Mouse (Mus musculus): ENCODE data around the gene 2610507B11Rik. TPM values are rescaled to one million over a fixed set of nuclear protein-coding genes. Genes with fewer than 3 reads are reported as not detected.

Gene 2610507B11Rik
- polyA plus RNA-seq, 1 experiment from 2014 or later = 68.8 TPM

GRCm38 (mm10) chr11:78327215-78327614 is 65.7 kb downstream of the 2610507B11Rik start:
- H3K9me3 ChIP-seq = no peaks in the 10 kb centered on the region
- H3K4me2 ChIP-seq = no peak overlapping the region
- peaks cover 21% of the 10 kb centered on the region for H3K4me1 ChIP-seq
- no peaks in the 10 kb centered on the region for H3K27me3 ChIP-seq
- no peak overlapping the region for H3K4me3 ChIP-seq
- H3K27ac ChIP-seq = no peak overlapping the region
- H3K9ac ChIP-seq = no peak overlapping the region
- 90% methylated on average over 4 of the region's 4 CpGs for WGBS
- no peaks in the 10 kb centered on the region for H3K36me3 ChIP-seq
- ATAC-seq (ENCODE audit: insufficient number of reproducible peaks, low FRiP score, low TSS enrichment, low read depth) = no peak

DNA sequence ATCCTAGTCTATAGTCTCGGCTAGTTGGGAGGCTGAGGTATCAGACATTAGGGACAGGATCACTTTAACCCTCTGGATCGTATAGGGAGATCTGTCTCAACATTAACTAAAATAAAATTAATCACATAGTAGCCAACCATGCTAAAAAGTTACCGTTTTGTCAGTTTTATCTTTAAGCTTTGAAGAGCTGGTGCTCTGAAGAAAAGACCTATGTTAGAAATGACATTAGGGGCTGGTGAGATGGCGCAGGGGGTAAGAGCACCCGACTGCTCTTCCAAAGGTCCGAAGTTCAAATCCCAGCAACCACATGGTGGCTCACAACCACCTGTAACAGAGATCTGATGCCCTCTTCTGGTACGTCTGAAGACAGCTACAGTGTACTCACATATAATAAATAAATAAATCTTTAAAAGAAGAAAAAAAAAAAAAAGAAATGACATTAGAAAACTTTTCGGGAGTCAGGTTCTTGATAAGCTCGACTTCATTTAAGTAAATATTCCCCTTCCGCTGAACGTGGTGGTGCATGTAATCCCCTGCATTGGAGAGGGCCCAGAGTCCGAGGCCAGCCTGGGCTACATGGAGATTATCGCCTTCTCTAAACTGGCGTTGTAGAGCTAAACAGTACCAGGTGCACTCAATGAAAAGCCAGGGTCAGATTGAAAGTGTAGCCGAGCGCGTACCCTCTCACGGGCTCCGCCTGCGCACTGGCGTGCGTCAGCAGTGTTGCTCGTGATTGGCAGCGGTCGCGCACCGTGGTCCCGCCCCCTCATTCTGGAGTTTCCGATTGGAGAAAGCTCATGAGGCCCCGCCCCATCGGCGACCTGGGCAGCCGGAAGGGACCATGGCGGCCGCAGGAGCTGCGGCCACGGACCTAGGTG is 66.3 kb downstream of the 2610507B11Rik start, which contains the start of gene Pigs:
Gene Pigs (plus strand): TSS at position 782 of the 878 bp plus-strand sequence.
- Histone ChIP-seq H3K9me3 (no peaks in the 10 kb centered on the region), H3K9ac (peak within 1 kb of the TSS; percentile 77), H3K27ac (peak within 1 kb of the TSS; percentile 75), H3K4me1 (peaks cover 15% of the 10 kb centered on the region), H3K27me3 (no peaks in the 10 kb centered on the region), H3K4me2 (peak within 1 kb of the TSS; percentile 78), H3K4me3 (peak within 1 kb of the TSS; percentile 89), H3K36me3 (peaks cover 5% of the 10 kb centered on the region)
- peak; percentile 94 for ATAC-seq (ENCODE audit: insufficient number of reproducible peaks, low FRiP score, low TSS enrichment, low read depth)
- 13% methylated on average over 37 of the region's 37 CpGs for WGBS

DNA sequence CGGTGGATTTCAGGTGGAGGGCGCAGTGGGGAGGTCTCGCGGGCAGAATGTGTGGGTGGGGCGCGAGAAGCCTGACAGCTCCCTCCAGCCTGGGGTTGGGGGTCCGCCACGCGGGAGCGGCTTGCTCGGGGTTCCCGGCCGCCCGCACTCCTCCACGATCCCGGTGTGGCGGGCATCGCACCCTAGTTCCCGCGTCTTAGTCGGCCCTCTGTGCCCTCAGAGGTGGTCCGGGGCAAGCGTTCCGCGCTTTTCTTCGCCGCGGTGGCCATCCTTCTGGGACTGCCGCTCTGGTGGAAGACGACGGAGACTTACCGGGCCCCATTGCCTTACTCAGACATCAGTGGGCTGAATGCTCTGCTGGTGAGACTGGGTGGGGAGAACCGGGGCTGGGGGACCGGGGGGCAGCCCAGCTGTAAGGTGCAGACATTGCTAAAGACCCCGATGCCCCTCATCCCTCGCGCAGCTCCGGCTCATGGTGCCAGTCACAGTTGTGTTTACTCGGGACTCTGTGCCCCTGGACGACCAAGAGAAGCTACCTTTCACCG is 67.0 kb downstream of the 2610507B11Rik start:
- under 1% methylated on average over 39 of the region's 41 CpGs for WGBS

DNA sequence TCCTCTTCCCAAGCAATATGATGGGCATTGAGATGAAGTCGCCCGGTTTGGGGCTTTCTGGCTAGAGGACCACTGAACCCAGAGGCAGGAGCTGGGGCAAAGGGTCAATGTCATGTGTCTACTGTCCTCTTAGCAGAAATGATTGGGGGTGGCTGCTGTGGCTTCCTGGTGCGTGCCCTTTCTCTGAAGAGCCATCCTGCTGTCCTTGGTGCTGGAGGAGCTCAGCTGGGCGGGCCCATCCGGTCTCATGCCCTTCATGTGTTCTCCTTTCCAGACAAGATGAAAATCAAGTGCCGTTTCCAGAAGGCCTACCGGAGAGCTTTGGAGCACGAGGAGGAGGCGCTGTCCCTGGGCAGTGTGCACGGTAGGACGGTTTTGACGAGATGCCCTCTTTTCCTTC is 71.1 kb downstream of the 2610507B11Rik start:
- Histone ChIP-seq H3K4me2 (no peak overlapping the region), H3K4me3 (no peak overlapping the region), H3K36me3 (peaks cover 45% of the 10 kb centered on the region), H3K27ac (no peak overlapping the region), H3K9me3 (no peaks in the 10 kb centered on the region), H3K9ac (no peak overlapping the region), H3K4me1 (peaks cover 8% of the 10 kb centered on the region; the same call in 1 of the 2 replicates), H3K27me3 (no peaks in the 10 kb centered on the region)
- WGBS = 94% methylated on average over 12 of the region's 12 CpGs
- no peak for ATAC-seq (ENCODE audit: insufficient number of reproducible peaks, low FRiP score, low TSS enrichment, low read depth)

More for the DNA sequence above, 67.0 kb downstream of the 2610507B11Rik start:
- no peaks in the 10 kb centered on the region for H3K27me3 ChIP-seq
- H3K27ac ChIP-seq = 0 out of 2 replicates have a peak overlapping the region, but pooled peaks have one; percentile 33
- H3K9me3 ChIP-seq = no peaks in the 10 kb centered on the region
- H3K4me1 ChIP-seq = peaks cover 8% of the 10 kb centered on the region; the same call in 1 of the 2 replicates
- H3K9ac ChIP-seq = peak overlapping the region; percentile 77
- H3K4me2 ChIP-seq = peak overlapping the region; percentile 78
- peak overlapping the region; percentile 89 for H3K4me3 ChIP-seq
- H3K36me3 ChIP-seq = peaks cover 12% of the 10 kb centered on the region
- peak; percentile 41 for ATAC-seq (ENCODE audit: insufficient number of reproducible peaks, low FRiP score, low TSS enrichment, low read depth)

DNA sequence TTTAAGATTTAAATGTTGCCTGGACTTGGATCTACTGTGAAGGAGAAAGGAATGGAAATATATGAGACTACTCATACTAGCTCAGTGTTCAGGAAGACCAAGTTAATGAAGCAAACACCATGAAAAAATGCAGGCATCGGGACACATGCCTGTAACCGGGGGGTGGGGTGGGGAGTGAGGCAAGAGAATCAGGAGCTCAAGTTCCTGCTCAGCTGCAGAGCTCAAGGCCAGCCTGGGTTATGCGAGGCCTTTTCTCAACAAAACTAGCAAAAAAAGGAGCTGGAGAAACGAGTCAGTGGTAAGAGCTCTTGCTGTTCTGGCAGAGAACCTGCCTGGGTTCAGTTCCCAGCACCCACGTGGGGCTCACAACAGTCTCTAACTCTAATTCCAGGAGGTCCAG is 72.4 kb downstream of the 2610507B11Rik start:
- Histone ChIP-seq H3K27me3 (no peaks in the 10 kb centered on the region), H3K27ac (no peak overlapping the region), H3K4me3 (no peak overlapping the region), H3K9me3 (no peaks in the 10 kb centered on the region), H3K4me2 (no peak overlapping the region), H3K4me1 (peaks cover 4% of the 10 kb centered on the region; the same call in 1 of the 2 replicates), H3K36me3 (peaks cover 49% of the 10 kb centered on the region), H3K9ac (no peak overlapping the region)
- WGBS = 87% methylated on average over 5 of the region's 5 CpGs
- no peak for ATAC-seq (ENCODE audit: insufficient number of reproducible peaks, low FRiP score, low TSS enrichment, low read depth)

DNA sequence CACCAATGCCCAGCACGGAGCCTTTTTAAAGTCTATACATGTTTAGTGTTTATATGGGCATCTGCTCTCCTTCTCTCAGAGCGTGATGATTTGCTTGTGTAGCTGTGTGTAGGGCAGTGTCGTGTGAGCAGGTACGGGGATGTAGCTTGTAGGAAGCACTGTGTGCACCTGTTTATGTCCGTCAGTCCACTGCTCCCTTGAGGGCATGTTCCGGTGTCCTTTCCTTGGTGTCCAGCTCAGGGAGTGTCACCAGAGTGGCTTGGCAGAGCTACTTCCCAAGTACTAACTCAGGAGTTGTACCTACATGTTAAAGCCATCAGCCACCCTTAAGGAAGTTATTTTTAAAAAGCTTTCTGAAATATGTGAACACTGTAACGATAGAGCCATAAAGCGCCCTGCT is 75.5 kb downstream of the 2610507B11Rik start:
- no peaks in the 10 kb centered on the region for H3K4me1 ChIP-seq
- H3K4me3 ChIP-seq = no peak overlapping the region
- no peak overlapping the region for H3K9ac ChIP-seq
- no peak for ATAC-seq (ENCODE audit: insufficient number of reproducible peaks, low FRiP score, low TSS enrichment, low read depth)
- H3K27me3 ChIP-seq = no peaks in the 10 kb centered on the region
- H3K4me2 ChIP-seq = no peak overlapping the region
- H3K36me3 ChIP-seq = peaks cover 77% of the 10 kb centered on the region
- 94% methylated on average over 8 of the region's 8 CpGs for WGBS
- H3K27ac ChIP-seq = no peak overlapping the region
- no peaks in the 10 kb centered on the region for H3K9me3 ChIP-seq

Other genes with a start within 250 kb of the 2610507B11Rik start
- 16.8 and 17.8 TPM in 2 replicates for gene Dhrs13, start 229.5 kb upstream of the 2610507B11Rik start, polyA plus RNA-seq (2015; fragmentation: Nextera tagmentation; extraction: Ambion mirVana)
- 56.1 and 67.6 TPM in 2 replicates for gene Flot2, start 223.8 kb upstream of the 2610507B11Rik start, polyA plus RNA-seq (2015; fragmentation: Nextera tagmentation; extraction: Ambion mirVana)
- 30.6 and 33.7 TPM in 2 replicates for gene Eral1, start 181.4 kb upstream of the 2610507B11Rik start, polyA plus RNA-seq (2015; fragmentation: Nextera tagmentation; extraction: Ambion mirVana)
- gene Fam222b, start 167.1 kb upstream of the 2610507B11Rik start, polyA plus RNA-seq (2015; fragmentation: Nextera tagmentation; extraction: Ambion mirVana) = 10.5 and 13.2 TPM in 2 replicates
- gene Traf4, start 96.2 kb upstream of the 2610507B11Rik start, polyA plus RNA-seq (2015; fragmentation: Nextera tagmentation; extraction: Ambion mirVana) = 65.6 and 67.0 TPM in 2 replicates
- gene Nek8, start 85.1 kb upstream of the 2610507B11Rik start, polyA plus RNA-seq (2015; fragmentation: Nextera tagmentation; extraction: Ambion mirVana) = 15.4 and 16.2 TPM in 2 replicates
- 31.3 and 32.0 TPM in 2 replicates for gene Tlcd1, start 85.0 kb upstream of the 2610507B11Rik start, polyA plus RNA-seq (2015; fragmentation: Nextera tagmentation; extraction: Ambion mirVana)
- gene Rpl23a, start 78.2 kb upstream of the 2610507B11Rik start, polyA plus RNA-seq (2015; fragmentation: Nextera tagmentation; extraction: Ambion mirVana) = 1,208 and 1,454 TPM in 2 replicates
- 153 and 164 TPM in 2 replicates for gene Rab34, start 73.3 kb upstream of the 2610507B11Rik start, polyA plus RNA-seq (2015; fragmentation: Nextera tagmentation; extraction: Ambion mirVana)
- gene Proca1, start 68.4 kb upstream of the 2610507B11Rik start, polyA plus RNA-seq (2015; fragmentation: Nextera tagmentation; extraction: Ambion mirVana) = 3.1 and 3.5 TPM in 2 replicates
- gene Sdf2, start 16.0 kb upstream of the 2610507B11Rik start, polyA plus RNA-seq (2015; fragmentation: Nextera tagmentation; extraction: Ambion mirVana) = 93.2 and 97.7 TPM in 2 replicates
- gene Supt6, start 15.8 kb upstream of the 2610507B11Rik start, polyA plus RNA-seq (2015; fragmentation: Nextera tagmentation; extraction: Ambion mirVana) = 27.4 and 28.2 TPM in 2 replicates
- 0.09 TPM in 1 of 2 replicates, not detected in the other for gene BC030499, start 29.1 kb downstream of the 2610507B11Rik start, polyA plus RNA-seq (2015; fragmentation: Nextera tagmentation; extraction: Ambion mirVana)
- gene Spag5, start 39.8 kb downstream of the 2610507B11Rik start, polyA plus RNA-seq (2015; fragmentation: Nextera tagmentation; extraction: Ambion mirVana) = 26.3 and 29.5 TPM in 2 replicates
- gene Aldoc, start 61.2 kb downstream of the 2610507B11Rik start, polyA plus RNA-seq (2015; fragmentation: Nextera tagmentation; extraction: Ambion mirVana) = 25.0 and 25.5 TPM in 2 replicates
- 83.9 and 85.7 TPM in 2 replicates for gene Pigs, start 66.7 kb downstream of the 2610507B11Rik start, polyA plus RNA-seq (2015; fragmentation: Nextera tagmentation; extraction: Ambion mirVana)
- gene Unc119, start 81.7 kb downstream of the 2610507B11Rik start, polyA plus RNA-seq (2015; fragmentation: Nextera tagmentation; extraction: Ambion mirVana) = 35.8 and 44.3 TPM in 2 replicates
- 3.1 and 3.5 TPM in 2 replicates for gene Foxn1, start 124.8 kb downstream of the 2610507B11Rik start, polyA plus RNA-seq (2015; fragmentation: Nextera tagmentation; extraction: Ambion mirVana)
- 0.10 TPM in 1 of 2 replicates, not detected in the other for gene Slc13a2, start 160.5 kb downstream of the 2610507B11Rik start, polyA plus RNA-seq (2015; fragmentation: Nextera tagmentation; extraction: Ambion mirVana)
- 20.2 and 21.3 TPM in 2 replicates for gene Slc46a1, start 203.9 kb downstream of the 2610507B11Rik start, polyA plus RNA-seq (2015; fragmentation: Nextera tagmentation; extraction: Ambion mirVana)
- gene Sarm1, start 236.0 kb downstream of the 2610507B11Rik start, polyA plus RNA-seq (2015; fragmentation: Nextera tagmentation; extraction: Ambion mirVana) = 1.3 and 1.7 TPM in 2 replicates
- 1.7 and 2.7 TPM in 2 replicates for gene Vtn, start 237.3 kb downstream of the 2610507B11Rik start, polyA plus RNA-seq (2015; fragmentation: Nextera tagmentation; extraction: Ambion mirVana)
- 0.22 TPM in 1 of 2 replicates, not detected in the other for gene Sebox, start 241.7 kb downstream of the 2610507B11Rik start, polyA plus RNA-seq (2015; fragmentation: Nextera tagmentation; extraction: Ambion mirVana)